Mouse (Mus musculus) cortical plate, adult 2 months (tissue): ENCODE measurements around the gene Prss36. TPM values are rescaled to one million over a fixed set of nuclear protein-coding genes. Genes with fewer than 3 reads are reported as not detected.
"Not testable (repeated sequence)": the region's sequence is repeated elsewhere in the genome, so short reads cannot be mapped to it uniquely, and the experiment has no call there.

Experiments used
- H3K27ac ChIP-seq: fragments of 200-500 bp; 2 replicates; pipeline ENCODE4 v1.5.1; 2012; ENCODE audit warnings: low read length, control low read depth, inconsistent platforms; ENCODE audit not compliant: insufficient read depth
- H3K4me1 ChIP-seq: fragments of 200-500 bp; 2 replicates; pipeline ENCODE4 v1.6.1; 2011; ENCODE audit warnings: low read length; ENCODE audit not compliant: control insufficient read depth, insufficient read depth
- H3K4me3 ChIP-seq: fragments of 200-500 bp; 2 replicates; pipeline ENCODE4 v1.5.1; 2011; ENCODE audit warnings: mild to moderate bottlenecking, low read length, control low read depth; ENCODE audit not compliant: insufficient read depth
- CTCF ChIP-seq: fragments of 200-500 bp; IDR thresholded peaks from 2 replicates; pipeline ENCODE4 v1.5.1; 2011; ENCODE audit warnings: mild to moderate bottlenecking, control low read depth, low read length; ENCODE audit not compliant: insufficient read depth; ENCODE audit errors: extremely low read depth
- POLR2A ChIP-seq: fragments of 200-500 bp; IDR thresholded peaks from 2 replicates; pipeline ENCODE4 v1.6.1; 2011; ENCODE audit warnings: mild to moderate bottlenecking, low read length, control low read depth; ENCODE audit not compliant: insufficient read depth; ENCODE audit errors: extremely low read depth
- polyA plus RNA-seq: library from polyadenylated mRNA; depleted of rRNA; stranded (reverse); fragments of >200 nt; gene quantifications from 2 replicates; pipeline ENCODE4 v1.2.3, GENCODE M21; 2012

Prss36 gene
- polyA plus RNA-seq, 1 experiment: 17.9 TPM

GRCm38 (mm10) chr7:127967922-127968828, 21.6 kb upstream of the Prss36 start:
- Histone ChIP-seq H3K4me1 (peaks cover 5% of the 10 kb centered on the region), H3K4me3 (peak overlapping the region; percentile 89), H3K27ac (no peak overlapping the region)
- TF ChIP-seq POLR2A (peak; percentile 37; the same call in 1 of the 2 replicates), CTCF (no peak)

- Histone ChIP-seq H3K4me3 (peak within 1 kb of the TSS; percentile 89), H3K4me1 (peaks cover 5% of the 10 kb centered on the region), H3K27ac (peak within 1 kb of the TSS; percentile 98)
- TF ChIP-seq POLR2A: peak; percentile 99
- TF ChIP-seq CTCF: no peak
Measured at GRCm38 (mm10) chr7:127967004-127967921, 20.7 kb upstream of the Prss36 start, which contains the start of gene Fus. TSS of gene Fus (plus strand) at chr7:127967457.

- H3K27ac ChIP-seq: peak overlapping the region; percentile 98
- H3K4me3 ChIP-seq: peak overlapping the region; percentile 89
- peaks cover 5% of the 10 kb centered on the region for H3K4me1 ChIP-seq
- no peak for TF ChIP-seq CTCF
- TF ChIP-seq POLR2A: no peak
Measured at GRCm38 (mm10) chr7:127966371-127966918, 19.9 kb upstream of the Prss36 start.

GRCm38 (mm10) chr7:127959364-127959763, 12.8 kb upstream of the Prss36 start:
- no peak overlapping the region for H3K4me3 ChIP-seq
- no peaks in the 10 kb centered on the region for H3K4me1 ChIP-seq
- TF ChIP-seq POLR2A: no peak
- TF ChIP-seq CTCF: no peak
- H3K27ac ChIP-seq: no peak overlapping the region

- no peaks in the 10 kb centered on the region for H3K4me1 ChIP-seq
- no peak overlapping the region for H3K4me3 ChIP-seq
- TF ChIP-seq POLR2A (no peak), CTCF (no peak)
- no peak overlapping the region for H3K27ac ChIP-seq
Measured at GRCm38 (mm10) chr7:127952864-127953581, 6.5 kb upstream of the Prss36 start.

GRCm38 (mm10) chr7:127944614-127945013, 1.9 kb downstream of the Prss36 start:
- TF ChIP-seq CTCF: no peak
- TF ChIP-seq POLR2A: no peak
- H3K4me1 ChIP-seq: no peaks in the 10 kb centered on the region

GRCm38 (mm10) chr7:127942097-127942496, 4.4 kb downstream of the Prss36 start:
- H3K4me1 ChIP-seq, H3K4me3 ChIP-seq: not testable (repeated sequence)

More at GRCm38 (mm10) chr7:127944614-127945013, 1.9 kb downstream of the Prss36 start:
- Histone ChIP-seq H3K27ac (no peak overlapping the region), H3K4me3 (no peak overlapping the region)

GRCm38 (mm10) chr7:127936216-127936884, 10.2 kb downstream of the Prss36 start:
- TF ChIP-seq CTCF (no peak), POLR2A (no peak)
- no peaks in the 10 kb centered on the region for H3K4me1 ChIP-seq
- H3K4me3 ChIP-seq: peak overlapping the region; percentile 72
- no peak overlapping the region for H3K27ac ChIP-seq

More at GRCm38 (mm10) chr7:127942097-127942496, 4.4 kb downstream of the Prss36 start:
- not testable (repeated sequence) for H3K27ac ChIP-seq

- H3K4me3 ChIP-seq: peak overlapping the region; percentile 72
- no peak for TF ChIP-seq POLR2A
- TF ChIP-seq CTCF: no peak
- peak overlapping the region; percentile 60 for H3K27ac ChIP-seq
- no peaks in the 10 kb centered on the region for H3K4me1 ChIP-seq
Measured at GRCm38 (mm10) chr7:127935748-127936159, 10.8 kb downstream of the Prss36 start.
